Mouse (Mus musculus) urinary bladder, postnatal 36 days (tissue): ENCODE results near the gene Tcaf3.
A peak's percentile ranks its signal among the peaks of the same experiment; 100 is the strongest.

Experiments
- DNase-seq, 2 experiments: peaks; one replicate each; pipeline ENCODE4 v3.0.0; 2022; ENCODE audit warnings: low spot score in 2 of 2, mixed read lengths in 1 of 2

Tcaf3 gene

DNA sequence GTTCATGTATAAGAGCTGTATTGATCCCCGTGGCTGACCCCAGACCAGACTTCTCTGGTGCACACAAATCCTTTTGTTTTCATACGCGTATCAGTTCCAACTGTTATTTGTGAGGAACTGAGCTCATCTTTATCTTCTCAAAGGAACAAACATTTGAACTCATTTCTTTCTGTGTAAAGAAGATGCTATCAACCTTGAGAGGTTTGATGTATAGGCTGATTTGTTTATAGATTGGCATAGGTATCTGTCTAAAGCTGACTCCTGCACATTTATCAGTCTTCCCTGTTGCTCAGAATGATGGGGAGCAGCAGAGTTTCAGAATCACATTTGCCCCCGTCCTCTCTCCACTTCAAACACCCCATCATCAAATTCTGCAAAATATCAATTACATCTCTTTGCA lies at the start of gene Tcaf3:
Tcaf3 (minus strand) TSS at position 101 of the 400 bp plus-strand sequence.
- no peak for DNase-seq

DNA sequence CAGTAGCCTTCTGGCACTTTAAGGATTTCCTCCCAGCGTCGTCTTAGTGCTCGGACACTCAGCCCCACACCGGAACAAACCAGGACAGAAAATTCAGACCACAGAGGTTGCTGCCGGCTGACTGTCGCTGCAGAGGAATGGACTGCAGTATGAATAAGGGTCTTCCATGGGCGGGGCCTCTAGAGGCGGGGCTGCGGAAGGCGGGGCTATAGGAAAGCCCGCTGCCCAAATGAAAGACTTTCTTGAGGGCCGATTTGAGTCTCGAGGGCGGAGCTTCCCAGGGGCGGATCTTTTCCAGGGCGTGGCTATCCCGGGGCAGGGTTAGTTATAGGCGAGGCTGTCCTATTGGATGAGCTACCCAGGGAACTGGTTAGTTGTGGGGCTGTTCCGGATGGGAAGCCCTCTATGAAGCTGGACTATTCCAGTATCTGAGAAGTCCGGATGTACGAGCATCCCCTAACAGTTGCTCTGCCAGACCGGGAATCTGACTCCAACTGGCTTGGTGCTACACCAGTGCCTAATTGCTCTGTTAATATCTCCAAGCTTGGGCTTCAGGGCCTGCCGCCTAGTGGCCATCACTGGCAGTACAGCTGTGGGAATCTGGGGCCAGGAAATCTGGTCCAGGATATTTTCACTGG lies 47.5 kb upstream of the Tcaf3 start, which contains the start of gene Tcaf2:
Tcaf2 (minus strand) TSS at position 343 of the 638 bp plus-strand sequence.
- peak; percentile 93 for DNase-seq

DNA sequence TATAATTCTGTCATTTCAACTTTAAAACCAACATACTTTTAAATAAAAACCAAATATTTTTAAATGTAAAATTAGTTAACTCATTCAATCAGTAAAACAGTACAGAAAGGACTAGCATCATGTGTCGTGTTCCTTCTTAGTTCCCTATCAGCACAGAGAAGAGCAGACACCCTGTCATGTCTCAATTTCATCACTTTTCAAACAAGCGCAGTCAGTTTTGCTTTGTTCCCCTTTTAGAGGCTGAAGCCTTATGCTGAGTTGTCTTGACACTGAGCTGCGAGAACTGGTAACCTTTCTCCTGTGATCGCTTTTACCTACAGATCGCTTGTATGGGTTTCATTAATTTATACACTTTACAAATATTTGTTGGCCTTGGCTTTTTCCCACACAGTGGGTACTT lies 36.9 kb upstream of the Tcaf3 start:
- DNase-seq, result no peak

DNA sequence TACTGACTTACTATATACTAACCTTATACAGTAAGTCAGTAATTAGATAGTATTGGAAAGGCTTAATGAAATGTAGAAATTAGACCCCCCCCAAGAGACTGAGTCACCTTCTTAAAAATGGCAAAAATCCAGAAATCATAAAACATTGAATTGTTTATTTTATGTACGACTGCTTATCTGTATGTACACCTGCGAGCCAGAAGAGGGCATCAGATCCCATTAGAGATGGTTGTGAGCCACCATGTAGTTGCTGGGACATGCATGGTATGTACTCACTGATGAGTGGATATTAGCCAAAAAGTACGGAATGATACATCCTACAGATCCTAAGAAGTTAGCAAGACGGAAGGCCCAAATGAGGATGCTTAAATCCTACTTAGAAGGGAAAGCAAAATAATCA lies 33.9 kb upstream of the Tcaf3 start:
- no peak for DNase-seq

DNA sequence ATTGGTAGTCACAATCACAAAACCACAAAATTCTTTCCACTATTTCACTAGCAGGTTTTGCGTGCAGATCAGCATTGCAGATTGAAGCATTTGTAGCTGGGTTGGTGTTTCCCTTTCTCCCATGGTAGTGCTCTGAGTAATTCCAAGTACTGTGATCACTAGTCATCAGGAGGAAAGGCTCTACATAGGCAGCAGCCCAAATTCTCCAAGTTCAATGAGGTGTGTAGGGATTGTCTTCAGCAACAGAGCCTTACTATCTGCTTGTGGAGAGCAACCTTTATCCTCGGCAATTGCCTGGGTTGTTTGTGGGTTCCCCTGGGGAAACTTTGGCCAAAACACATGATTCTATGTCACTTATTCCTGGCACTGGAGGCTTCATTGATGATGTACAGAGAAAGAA lies 19.4 kb upstream of the Tcaf3 start:
- DNase-seq, result no peak

DNA sequence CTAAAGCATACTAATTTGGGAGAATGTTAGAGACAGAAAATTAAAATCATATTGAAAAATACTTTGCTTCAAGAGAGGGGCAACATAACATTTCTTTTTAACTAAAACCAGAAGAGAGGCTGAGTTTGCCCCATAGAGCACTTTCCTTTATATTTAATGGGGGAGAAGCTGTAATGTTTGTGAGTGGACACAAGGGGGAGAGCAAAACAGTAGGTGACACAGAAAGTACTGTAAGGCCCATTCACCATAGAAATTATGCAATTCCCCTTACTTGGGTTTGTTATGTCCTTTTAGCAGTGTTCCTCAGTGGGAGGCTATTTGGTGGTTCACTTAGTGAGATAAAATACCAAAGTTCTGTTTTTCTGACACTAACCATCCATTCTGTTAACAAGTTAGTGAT lies 14.7 kb upstream of the Tcaf3 start:
- DNase-seq, result no peak

DNA sequence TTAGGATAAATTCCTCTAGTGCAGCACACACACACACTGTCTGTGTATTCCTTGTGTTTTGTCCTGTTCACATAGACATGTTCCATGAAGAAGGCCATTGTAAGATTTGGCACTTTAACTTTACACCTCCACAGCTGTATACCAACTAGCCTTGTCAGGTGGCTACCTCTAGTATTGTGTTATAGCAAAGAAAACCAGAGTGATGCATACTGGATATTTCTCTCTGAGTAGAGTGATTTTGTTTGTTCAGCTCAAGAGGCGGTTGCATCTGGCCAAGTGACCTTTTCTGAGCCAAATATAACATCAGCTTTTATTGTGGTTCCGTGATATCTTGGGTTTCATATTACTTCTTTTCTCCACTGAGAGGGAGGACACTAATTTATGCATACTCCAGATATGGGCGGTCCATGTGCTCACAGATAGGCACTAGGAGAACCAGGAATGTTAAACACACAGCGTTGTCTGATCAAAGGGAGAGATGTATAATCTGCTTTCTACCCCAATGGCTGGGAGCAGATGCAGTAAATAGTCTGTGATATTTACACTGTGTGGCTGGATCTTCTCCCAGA lies 13.5 kb upstream of the Tcaf3 start:
- DNase-seq, result no peak

DNA sequence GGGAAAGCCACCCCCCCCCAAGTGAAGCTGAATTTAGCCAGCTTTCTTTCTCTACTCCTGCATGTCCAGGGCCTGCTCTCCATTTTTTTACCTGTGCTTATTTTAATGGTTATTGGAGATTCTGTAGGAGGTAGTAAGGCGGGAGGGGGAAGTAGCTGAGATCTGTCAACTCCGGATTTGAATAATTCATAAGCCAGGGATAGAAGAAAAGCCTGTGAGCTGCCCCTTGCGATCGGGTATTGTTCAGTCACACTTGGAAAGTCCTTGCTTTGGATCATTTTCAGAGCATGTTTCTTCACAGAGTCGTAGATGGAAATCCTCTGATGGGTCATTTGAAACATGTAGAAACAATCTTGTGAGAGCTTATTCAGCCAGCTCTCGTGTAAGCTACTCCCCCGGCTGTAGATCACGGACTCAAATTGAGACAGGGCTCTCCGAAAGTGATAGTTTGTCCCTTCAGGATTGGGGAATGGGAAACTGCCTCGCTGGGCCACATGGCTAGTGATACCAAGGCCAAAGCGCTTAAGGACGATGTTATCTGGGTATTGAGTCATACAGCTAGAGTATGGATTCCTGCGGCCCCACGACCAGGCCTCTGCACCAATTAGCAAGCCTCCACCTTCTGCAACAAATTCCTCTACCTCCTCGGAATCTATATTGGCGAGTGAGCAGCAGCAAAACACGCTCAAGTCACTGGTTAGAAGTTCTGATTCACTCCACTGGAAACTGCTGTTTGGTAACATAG lies 4.2 kb downstream of the Tcaf3 start:
- no peak for DNase-seq

DNA sequence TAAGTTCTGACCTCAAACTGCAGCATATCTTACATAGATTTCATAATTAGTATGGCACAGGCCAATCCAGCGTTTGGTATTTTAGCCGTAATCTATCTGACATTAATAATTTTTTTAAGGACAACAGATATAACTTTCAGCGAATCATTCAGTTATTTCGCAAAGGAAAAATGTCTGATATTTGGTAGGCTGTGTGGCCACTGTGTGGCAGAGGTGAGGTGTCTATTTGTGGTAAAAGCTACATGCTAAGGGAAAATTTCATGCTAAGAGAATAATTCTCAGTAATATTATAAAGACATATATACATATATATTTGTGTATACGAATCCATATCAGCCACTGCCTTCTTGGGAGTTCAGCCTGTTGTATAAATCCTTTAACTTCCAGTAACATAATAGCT lies 10.9 kb downstream of the Tcaf3 start:
- no peak for DNase-seq

DNA sequence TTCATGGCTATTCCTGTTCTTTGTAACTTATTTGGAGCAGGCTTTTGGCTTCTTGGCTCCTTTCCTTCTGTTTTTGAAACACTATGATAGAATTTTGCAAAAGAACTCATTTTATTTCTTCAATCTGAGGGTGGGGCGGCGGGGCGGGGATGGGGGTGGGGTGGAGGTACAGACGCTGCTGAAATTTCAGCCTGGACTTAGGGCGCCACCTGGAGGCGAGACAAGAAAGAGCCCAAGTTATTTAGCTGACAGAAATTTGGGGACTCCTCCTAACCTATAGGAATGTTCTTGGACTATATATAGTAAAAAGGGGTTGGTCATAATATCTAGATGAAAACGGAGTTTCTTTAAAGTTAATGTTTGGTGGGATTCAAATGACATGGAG lies 14.0 kb downstream of the Tcaf3 start:
- peak; percentile 56 to 65 for DNase-seq

DNA sequence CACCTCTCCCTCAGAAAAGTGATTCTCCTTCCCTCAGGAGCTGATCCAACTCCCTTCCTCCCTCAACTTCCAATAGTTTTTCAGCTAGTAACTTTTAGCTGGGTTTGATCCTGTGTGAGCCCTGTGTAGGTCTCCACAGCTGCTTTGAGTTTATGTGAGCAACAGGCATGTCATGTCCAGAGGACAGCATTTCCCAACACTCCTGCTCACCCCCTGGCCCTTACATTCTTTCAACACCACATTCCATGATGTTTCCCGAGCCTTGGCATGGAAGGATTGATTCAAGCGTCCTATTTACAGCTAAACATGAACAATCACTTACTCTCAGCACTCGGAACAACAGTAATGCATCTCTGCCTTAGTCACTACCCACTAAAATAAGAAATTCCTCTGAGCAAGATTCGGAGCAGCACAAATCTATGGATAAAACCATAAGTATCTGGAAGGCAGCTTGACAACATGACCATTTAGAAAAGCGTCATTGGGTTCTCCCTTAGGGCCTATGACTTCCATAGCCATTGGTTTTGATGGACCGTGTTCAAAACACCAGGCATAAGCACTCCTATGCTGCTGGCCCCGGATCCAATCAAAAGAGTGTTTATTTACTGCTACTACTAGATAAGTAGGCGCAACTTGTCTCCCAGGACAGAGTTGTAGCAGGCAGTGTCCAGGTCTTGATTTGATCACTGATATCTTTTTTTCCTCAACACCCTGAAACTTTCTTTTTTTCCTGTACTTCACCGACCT lies 14.6 kb downstream of the Tcaf3 start:
- no peak for DNase-seq

DNA sequence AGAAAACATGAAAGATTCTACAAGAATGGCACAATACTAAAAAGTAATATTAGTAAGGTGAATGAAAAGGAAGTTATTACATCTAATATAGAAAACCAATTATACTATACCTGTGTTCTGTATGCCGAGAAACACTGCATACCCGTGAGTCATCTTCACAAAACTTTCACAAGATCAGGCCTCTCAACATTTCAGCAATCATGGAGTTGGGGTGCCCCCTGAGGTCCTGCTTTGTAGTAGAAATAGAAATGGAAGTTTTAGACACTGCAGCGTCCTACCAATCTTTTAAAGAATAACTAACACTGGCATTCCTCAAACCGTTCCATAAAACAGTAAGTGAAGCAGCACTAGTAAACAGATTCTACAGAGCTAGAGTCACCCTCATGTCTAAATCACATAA lies 18.8 kb downstream of the Tcaf3 start:
- DNase-seq, result no peak

DNA sequence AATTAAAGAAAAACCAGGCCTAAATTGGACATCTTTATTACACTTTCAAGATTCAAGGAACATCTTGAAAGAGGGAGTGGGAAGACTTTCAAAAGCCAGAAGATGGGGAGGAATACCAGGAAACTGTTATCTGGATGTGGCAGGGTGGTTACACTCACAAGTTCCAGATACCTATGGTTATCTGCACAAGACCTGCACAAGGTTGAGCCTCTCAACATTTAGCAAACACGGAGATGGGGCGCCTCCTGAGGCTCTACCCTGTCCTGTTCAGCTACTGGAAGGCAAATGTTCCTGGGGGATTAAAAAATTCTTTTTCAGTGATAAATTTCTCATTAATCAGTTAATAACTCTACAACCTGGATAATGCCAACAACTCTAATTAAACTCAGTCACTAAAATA lies 20.1 kb downstream of the Tcaf3 start:
- DNase-seq, result no peak

DNA sequence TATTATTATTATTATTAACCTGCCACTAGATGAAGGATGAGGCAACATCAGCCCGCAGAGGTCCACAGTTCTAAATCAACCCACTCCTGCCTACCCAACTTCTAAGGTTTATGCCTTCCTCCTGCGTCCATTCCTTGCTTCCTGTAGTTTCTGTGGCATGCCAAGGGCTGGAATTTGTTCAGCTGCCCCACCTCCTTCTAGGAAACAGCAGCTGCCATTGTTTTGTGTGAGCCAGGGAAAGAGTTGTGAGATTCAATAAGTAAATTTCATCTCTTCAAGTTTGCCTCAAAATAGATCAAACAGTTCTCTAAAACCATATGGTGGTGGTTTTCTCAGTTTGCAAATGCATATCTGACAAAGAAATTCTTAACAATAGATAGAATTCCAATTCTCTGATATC lies 29.3 kb downstream of the Tcaf3 start:
- no peak for DNase-seq

DNA sequence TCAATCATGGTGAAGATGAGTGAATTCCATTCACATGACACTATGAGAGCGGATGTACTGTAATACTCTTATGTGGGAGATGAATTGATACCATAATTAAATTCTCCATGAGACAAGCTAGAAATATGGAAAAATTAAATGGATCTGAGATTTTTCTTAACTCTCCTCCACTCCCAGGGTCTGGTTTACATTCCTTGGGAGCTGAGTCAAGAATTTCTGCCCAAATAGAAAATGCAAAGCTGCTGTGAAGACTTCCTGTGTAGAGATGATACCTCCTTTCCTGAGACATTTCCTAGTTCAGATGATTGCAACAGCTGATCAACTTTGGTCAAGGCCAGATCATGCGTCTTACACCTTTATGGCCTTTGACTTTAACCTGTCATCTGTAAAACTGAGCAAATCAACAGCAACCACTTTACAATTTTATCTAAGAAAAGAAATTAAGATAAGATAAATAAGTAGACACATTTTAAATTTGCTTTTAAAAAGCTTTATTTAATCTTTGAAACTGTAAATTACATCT lies 31.4 kb downstream of the Tcaf3 start:
- DNase-seq, result no peak

DNA sequence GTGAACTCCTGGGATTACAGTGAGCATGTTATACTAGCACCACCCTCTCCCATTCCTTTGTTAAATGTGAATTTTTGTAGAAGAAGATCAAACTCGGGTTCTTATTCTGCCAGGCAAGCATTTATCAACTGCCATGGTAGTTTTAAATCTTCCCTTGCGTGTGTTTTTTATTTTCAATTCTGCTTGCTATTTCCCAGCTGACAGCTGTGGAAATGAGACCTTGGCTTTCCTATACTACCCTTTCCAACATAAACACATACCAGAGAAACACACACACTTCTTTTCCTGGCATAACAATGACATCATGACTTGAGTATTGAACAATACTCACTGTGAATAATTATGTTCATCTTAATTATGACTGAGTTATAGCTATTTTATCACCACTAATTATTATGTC lies 35.2 kb downstream of the Tcaf3 start:
- DNase-seq, result no peak

DNA sequence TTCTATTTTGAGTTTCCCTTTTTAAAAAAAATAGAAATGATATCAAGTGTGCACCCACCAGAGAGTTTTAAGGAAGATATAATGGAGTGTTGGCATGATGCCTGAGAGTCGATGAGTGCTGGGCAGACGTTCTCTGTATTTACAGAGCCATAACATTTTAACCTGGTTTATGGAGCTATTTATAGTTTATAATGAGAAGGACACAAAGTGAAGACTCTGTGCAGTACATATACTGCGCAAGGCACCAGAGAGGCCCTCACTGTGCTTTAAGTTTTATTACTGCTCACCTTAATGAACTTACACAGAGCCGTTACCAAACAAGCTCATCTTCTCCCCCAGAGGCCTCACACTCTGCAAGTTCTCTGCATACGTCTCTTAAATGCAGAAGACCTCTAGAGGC lies 36.6 kb downstream of the Tcaf3 start:
- DNase-seq, result no peak

DNA sequence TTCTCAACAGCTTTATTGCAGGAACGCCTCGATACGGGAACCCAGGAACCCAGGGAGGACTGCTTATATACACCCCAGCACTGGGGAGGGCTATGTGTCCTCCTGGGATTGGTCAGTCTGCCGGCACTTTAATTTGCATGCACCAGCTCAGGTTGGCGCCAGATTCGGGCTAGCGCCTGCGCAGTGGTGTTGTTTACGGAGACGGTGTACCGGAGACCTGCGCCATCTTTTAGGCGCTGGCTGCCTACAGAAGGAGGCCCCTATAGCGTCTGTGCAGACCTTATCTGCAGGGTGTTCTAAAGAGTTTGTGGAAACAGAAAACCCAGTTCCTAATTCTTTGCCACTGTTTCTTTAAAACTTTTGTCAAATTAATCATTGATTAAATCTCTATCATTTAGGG lies 38.9 kb downstream of the Tcaf3 start:
- DNase-seq, result no peak

DNA sequence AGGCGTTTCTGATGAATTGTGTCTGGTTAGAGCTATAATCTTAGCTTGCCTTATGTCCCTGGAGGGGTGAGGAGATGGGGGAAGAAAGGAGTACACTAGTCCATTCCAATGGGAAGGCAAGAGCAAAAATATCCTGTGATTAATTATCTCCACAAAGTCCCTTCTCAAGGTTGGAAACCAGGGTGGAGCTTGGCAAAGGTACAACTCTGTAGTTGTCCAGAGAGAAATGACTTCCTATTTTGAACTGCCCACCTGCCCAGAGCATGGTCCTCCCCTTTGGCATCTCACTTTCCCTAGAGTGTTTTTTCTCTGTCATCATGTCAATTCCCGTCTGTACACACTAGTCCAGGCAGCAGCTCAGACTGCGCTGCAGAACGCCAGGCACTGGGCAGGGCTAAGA lies 50.0 kb downstream of the Tcaf3 start, which contains the start of gene Olfr455:
Olfr455 (minus strand) TSS at position 127 of the 400 bp plus-strand sequence.
- DNase-seq, result no peak

DNA sequence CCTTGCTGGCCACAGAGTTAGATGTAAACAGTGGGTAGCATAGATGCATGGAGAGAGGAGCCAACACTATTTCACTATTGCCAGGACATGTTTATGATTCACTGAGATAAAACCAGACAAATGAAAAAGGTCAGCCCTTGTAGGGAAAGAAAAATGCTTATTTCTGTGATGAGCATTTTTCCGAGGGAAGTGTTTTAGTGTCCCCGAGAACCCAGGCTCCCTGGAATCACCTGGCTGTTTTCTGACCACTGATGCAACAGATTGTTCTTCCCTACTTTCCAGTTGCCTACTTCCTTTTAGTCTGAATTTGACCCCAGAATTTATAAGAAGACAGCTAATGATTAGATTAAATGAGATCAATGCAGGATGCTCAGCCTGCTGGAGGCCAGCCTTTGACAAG lies 51.3 kb downstream of the Tcaf3 start:
- DNase-seq, result no peak

DNA sequence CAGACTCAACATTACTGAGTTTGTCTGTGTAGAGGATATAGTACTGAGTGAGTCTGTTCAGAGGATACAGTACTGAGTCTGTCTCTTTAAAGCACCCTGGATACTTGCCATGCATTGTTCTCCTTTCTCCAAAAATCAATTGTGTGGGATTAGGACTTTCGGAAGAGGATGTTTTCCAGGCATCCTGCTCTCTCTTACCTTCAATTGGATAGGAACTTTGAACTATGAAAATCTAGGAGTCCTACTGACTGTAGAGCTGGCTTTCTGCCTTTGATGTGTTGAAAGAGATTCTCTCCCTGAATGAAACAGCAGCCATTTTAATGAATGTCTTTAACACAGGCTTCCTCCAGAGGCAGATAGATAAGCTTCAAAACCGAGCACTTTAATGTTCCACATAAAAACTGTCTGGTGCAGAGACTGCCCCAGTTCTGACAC lies 52.0 kb downstream of the Tcaf3 start:
- no peak for DNase-seq

DNA sequence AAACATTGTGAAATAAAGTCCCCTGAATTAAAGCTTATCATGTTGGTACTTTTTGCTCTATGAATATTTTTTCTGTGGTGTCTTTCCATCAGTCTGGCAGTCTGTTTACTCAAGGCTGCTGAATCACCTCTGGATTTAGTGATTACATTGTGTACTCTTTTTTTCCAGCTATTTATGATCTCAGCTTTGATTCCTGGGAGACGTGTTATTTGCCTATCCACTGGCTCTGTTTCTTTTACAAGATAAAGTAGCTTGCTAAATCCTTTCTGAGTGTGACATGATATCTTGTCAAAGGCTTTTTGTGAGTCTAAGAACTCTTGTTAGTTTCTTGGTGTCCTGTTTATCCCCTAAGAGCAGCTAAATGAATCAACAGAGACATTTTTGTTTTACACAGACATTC lies 52.6 kb downstream of the Tcaf3 start:
- no peak for DNase-seq
